Mouse (Mus musculus): ENCODE results near the gene Serping1.

DNA sequence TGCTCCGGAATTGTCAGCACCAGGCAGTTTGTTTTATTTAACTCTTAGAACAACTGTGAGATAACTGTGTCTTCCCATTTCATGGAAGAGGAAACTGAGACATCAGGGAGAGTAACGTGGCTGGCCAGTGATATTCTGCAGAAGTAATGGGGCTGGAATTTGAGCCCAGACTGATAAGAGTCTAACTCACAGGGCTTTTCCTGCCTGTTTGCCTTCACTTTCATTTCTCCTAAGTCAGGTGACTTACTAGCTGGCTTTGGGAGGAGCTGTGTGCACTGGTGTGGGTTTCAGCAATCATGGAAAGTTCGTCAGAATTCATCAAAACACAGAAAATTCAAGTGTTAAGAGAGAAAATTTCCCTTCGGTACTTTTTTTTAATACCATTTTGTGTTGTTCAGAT lies 25.1 kb upstream of the Serping1 start:
- TF ChIP-seq POLR2A (IDR thresholded peaks at IDR 0.05; ENCODE audit: control insufficient read depth, low read depth, low read length) (no peak), CTCF (IDR thresholded peaks at IDR 0.05; ENCODE audit: control insufficient read depth, insufficient read depth, insufficient replicate concordance, low read depth, low read length) (no peak)
